Mouse (Mus musculus) C2C12 (cell line): Measurements from ENCODE around the gene Tmem131l.

Source experiments
- CEBPB ChIP-seq: IDR thresholded peaks from one replicate; pipeline ENCODE4 v1.6.1; 2011; ENCODE audit warnings: low read depth, mild to moderate bottlenecking, control low read depth, moderate library complexity
- CTCF ChIP-seq: IDR thresholded peaks from one replicate; pipeline ENCODE4 v1.5.1; 2011; ENCODE audit not compliant: control insufficient read depth, insufficient read depth, insufficient read length
- MAX ChIP-seq: IDR thresholded peaks from one replicate; pipeline ENCODE4 v1.6.1; 2011; ENCODE audit warnings: mild to moderate bottlenecking, control low read depth
- MYOD1 ChIP-seq: IDR thresholded peaks from one replicate; pipeline ENCODE4 v1.6.1; 2011; ENCODE audit warnings: low read depth; ENCODE audit not compliant: control insufficient read depth, insufficient read length
- MYOG ChIP-seq: IDR thresholded peaks from one replicate; pipeline ENCODE4 v1.6.1; 2011; ENCODE audit not compliant: control insufficient read depth, insufficient read length; ENCODE audit errors: extremely low read depth
- USF1 ChIP-seq: IDR thresholded peaks from one replicate; pipeline ENCODE4 v1.6.1; 2011; ENCODE audit warnings: low read depth, mild to moderate bottlenecking, control low read depth, moderate library complexity

DNA sequence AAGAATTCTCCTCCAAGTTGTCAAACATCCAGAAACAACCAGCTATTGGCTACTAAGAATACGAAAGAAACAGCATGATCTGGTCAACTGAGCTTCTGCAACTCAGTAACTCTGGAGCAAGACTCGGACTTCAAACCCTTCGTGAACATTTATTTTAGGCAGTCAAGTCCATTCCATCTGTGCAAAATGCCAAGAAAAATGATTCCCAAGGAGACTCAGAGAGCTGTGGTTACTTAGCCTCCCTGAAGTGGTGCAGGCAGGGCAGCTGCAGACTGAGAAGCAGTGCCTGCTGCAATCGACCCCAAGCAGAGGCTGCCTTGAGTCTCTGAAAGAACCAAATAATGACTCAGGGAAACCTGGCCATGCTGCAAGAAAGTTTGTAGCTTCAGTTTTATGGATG is 98.1 kb downstream of the Tmem131l start:
- TF ChIP-seq CTCF (no peak), USF1 (no peak), MAX (no peak), MYOD1 (no peak), MYOG (no peak), CEBPB (no peak)
